Mouse (Mus musculus) cerebellum, adult 11-12 months (tissue): ENCODE data around the gene Saxo1.

Source experiments
- DNase-seq: peaks from one replicate; pipeline ENCODE4 v3.0.0; 2022

The Saxo1 gene

DNA sequence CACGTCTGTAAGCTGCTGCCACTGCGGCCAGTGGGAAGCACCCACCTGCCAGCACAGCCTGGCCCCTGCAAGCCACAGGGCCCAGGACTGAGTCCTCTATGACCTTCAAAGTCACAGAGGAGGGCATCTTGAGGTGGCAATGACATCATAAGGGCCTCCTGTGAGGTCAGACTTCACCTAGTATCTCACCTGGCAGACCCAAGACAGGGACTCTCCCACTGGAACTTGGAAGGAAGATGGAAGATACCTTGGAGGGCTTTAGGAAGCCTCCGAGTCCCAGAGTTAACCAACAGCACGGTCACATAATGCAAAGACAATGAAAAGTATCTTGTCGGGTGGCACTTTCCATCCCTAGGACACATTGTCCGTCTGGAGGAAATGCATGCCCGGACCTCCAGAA lies at the start of gene Saxo1:
TSS of gene Saxo1 (minus strand) at position 101 of the 400 bp plus-strand sequence.
- DNase-seq = no peak

GRCm38 (mm10) chr4:86591304-86591703 lies 33.2 kb upstream of the Saxo1 start:
- DNase-seq = no peak

DNA sequence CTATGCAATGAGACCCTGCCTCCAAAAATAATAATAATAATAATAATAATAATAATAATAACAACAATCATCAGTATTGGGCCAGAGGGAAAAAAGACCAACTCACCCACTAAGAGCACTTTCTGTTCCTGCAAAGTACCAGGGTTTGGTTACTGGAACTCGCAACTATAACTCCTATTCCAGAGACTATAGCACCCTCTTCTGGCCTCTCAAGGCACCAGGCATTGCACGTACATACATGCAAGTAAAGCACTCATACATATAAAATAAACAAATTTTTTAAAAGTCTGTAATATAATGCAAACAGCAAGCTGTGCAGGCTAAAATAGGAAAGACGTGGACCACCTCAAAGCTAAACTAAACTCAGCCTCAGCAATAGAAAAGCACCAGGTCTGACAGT lies 30.1 kb upstream of the Saxo1 start:
- DNase-seq = no peak

DNA sequence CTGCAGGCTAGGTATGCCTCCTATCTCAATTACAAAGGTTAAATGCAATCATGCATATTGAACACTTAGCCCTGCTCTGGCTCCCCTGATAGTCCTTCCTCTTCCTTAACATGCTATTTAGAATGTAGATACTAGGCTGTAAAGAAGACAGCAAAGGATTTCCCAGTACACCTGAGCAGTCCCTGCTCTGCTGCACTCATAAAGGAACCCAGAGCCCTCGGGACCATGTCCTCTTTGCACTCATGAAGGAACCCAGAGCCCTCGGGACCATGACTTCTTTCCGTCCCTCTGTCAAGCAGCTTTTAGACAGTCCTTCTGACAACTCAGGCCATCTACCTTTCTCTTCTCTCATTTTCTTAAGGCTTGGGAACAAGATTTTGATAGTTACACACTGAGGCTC lies 22.5 kb upstream of the Saxo1 start:
- no peak for DNase-seq

DNA sequence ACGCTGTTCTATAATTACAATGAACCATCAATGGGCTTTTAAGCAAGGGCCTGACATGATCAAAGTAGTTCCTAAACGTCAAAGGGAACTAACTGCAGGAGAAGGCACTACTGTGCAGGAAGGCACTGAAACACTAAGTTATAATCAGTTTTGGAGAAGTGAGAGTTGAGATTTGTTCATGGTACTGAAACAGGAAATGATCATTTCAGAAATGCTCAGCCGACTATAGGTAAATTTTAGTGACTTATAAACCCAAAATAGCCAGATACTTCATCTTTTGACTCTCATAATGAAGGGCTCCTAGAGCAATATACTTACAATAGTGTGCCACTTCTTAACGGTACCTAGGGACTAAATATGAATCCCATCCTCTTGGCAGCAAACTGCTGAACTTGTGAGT lies 21.9 kb upstream of the Saxo1 start:
- no peak for DNase-seq

DNA sequence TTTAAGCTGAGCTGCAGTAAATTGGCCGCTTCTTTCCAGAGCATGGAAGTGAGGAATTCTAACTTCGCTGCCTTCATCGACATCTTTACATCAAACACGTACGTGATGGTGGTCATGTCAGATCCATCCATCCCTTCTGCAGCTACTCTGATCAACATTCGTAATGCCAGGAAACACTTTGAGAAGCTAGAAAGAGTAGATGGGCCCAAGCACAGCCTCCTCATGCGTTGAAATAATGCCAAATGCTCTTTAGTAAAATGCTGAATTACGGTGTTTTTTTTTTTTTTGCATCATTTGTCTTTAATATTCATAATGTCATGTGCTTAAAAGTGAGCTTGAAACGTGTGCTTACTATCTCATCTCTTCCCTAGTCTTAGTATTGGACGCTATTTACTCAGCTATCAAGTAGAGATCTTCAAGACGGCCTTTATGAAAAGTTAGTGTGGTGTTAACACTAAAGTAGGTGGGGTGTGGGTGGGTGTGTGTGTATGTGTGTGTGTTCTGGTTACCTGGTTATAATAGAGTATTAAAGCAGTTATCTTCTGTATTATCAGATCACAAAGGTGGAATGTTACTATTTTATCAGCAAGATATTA lies 18.6 kb upstream of the Saxo1 start:
- no peak for DNase-seq

- DNase-seq = no peak
Observed at GRCm38 (mm10) chr4:86576120-86576541, 18.0 kb upstream of the Saxo1 start.

DNA sequence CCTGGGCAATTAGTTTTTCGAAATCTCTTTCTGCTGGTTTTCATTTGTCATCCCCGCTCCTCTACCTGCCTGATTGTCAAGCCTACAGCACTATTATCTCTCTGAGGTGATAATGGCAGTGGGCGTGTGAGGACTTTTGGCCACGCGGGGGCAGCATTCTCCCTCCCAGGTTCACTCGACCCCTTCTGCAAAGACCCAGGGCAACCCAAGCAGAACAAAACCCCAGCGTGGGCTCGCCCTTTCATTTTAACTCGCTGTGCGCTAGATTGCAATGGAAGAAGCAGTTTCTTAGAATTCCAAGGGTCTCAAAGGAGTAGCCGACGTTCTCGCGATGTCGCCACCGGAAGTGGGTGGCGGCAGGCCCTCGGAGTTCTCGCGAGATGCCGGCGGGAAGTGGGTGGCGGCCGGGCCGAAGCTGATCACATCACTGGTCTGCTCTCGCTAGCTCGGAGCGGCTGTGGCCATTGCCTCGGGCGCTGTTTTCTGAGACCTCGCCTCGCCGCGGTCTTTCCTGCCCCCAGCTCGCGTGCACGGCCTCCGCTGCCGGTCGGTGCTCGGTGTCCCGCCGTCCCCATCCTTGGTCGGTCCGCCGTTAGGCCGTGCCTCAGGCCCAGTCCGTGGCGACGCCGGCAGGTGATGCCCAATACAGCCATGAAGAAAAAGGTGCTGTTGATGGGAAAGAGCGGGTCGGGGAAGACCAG lies 17.3 kb upstream of the Saxo1 start, which contains the start of gene Rraga:
TSS of gene Rraga (plus strand) at position 386 of the 701 bp plus-strand sequence.
- DNase-seq = peak; percentile 92

- no peak for DNase-seq
Observed at GRCm38 (mm10) chr4:86574939-86575282, 16.8 kb upstream of the Saxo1 start.

DNA sequence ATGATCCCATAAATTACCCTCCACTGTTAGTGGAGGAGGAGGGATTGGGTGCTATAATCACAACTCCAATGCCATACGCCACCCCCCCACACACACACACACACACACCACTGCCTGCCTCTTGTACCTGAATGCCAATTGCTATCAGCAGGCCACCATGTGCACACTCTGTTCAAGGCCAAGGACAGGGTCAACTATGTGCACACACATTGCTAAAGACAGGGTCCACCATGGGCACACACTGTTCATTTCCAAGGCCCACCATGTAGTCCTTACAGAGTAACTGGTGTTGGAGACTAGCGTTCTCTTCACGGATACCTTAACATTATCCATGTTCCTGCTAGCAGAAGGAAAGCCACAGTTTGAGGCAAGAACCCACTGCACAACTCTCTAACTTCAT lies 2.9 kb upstream of the Saxo1 start:
- no peak for DNase-seq

DNA sequence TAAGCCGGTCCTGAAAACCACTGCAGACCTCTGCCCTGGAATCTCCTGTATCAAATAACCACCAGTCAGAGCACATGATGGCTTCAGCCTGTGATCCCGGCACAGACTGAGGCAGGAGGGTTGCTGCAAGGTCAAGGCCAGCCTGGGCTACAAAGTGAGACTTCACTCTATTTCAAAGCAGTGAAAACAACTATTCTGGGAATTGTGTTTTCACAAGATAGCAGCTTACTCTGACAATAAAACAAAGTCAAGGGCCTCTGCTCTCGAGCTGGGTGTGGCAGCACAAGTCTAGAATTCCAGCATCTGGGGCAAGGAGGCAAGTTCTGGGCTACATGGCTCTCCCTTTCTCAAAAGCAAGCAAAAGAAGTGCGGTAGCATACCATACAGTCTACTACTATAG lies 878 bp upstream of the Saxo1 start:
- DNase-seq = no peak

- DNase-seq = no peak
Observed at GRCm38 (mm10) chr4:86557371-86557770, 757 bp downstream of the Saxo1 start.

GRCm38 (mm10) chr4:86555035-86555707 lies 3.0 kb downstream of the Saxo1 start:
- no peak for DNase-seq

DNA sequence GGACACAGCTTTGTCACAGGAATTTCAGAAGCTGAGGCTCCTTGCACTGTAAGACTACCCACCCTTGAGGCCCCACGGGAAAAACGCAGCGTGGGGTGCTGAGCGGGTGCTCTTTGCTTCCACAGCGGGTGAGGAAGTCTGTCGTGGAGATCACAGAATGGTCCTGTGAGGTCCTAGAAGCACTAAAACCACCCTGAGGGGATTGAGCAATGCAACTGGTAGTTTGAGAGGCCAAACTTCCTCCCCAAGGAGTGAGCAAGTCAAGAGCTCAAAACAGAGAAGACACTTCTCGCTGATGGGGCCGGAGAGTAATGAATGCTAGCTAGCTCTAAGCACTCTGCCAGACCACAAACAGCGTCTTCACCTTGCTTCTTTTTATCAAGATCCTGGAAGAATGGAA lies 9.8 kb downstream of the Saxo1 start:
- DNase-seq = no peak

- DNase-seq = no peak
Observed at GRCm38 (mm10) chr4:86545615-86546014, 12.5 kb downstream of the Saxo1 start.

GRCm38 (mm10) chr4:86543999-86544398 lies 14.1 kb downstream of the Saxo1 start:
- DNase-seq = no peak

DNA sequence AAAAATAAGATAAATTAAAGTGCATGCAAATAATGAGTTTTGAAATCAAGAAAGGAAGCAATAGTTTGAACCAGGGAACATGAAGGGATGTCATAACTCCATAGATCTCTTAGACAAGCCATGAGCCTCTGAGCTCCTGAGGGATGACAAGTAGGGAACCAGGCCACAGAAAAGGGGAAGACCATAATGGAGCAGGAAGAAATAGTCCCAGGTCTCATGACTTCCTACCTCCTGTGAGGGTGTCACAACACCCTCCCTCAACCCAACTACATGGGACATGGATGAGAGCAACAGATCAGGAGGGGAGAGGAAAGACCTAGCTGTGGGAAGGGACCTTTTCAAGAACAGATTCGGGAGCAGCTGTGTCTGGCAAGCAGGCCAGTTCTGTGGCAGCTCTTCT lies 16.6 kb downstream of the Saxo1 start:
- DNase-seq = no peak

DNA sequence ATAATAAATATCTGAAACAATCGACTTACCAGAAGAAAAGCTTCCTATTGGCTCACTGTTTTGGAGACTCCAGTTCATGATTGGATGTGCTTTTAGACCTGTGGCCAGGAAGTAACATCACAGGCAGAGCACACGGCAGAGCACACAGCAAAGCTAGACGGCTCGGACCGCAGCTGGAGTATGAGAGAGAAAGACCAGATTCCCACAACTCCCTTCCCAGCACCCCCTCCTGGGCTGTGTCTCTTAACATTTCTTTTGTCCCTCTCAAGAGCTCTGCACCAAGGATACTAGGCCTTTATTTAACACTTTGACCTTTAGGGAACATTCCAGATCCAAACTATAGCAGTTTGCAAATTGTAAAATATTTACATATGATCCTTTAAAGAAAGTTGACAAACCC lies 19.2 kb downstream of the Saxo1 start:
- DNase-seq = no peak

DNA sequence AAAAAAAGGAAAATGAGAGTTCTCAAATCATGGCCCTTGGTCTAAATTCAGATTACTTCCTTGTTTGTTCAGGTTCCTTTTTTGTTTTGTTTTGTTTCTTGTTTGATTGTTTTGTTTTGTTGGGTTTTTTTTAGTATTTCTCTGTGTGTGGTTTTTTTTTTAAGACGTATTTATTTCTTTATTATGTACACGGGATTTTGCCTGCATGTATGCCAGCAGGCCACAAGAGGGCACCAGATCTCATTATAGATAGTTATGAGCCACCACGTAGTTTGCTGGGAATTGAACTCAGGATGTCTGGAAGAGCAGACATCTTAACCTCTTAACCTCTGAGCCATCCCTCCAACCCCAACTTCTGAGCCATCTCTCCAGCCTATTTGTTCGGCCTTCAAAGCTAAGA lies 20.2 kb downstream of the Saxo1 start:
- no peak for DNase-seq

DNA sequence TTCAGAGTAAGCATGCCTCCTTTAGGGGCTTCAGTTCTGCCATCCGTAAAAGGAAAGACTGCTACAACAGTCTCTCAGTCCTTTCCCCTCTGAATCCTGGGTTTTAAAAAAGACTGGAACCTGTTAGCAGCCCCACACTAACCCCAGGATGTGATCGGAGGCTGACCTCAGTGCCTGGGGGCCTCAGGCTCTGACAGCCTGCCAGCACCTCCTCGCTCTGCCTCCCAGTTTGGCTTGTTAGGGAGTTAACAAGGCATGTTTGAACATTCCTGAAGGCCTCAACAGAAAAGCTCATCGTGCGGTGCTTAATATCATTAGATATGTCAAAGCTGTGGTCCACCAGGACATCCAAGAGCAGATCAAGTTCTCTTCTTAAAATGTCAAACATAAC lies 24.0 kb downstream of the Saxo1 start:
- no peak for DNase-seq

- no peak for DNase-seq
Observed at GRCm38 (mm10) chr4:86533406-86534090, 24.6 kb downstream of the Saxo1 start.

DNA sequence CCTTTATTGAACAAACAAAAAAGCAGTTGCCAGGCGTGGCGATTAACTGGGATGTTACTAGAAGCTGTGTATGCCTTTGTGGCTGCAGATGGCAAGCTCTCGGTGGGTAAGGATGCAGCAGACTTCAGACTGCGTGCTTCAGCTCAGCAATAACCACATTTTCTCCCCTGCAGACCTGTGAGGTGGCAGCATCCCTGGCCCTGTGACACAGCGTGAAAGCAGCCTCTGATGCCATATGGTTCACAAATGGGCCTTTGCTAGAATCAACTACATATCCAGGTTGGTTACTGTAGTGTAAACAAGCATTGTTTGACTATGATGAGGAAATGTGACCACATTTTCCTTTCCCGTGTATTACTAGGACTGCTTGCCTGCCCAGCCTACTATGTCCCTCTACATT lies 29.0 kb downstream of the Saxo1 start:
- peak; percentile 59 for DNase-seq
